Mouse (Mus musculus): Measurements from ENCODE around the gene Tex44.

The Tex44 gene

DNA sequence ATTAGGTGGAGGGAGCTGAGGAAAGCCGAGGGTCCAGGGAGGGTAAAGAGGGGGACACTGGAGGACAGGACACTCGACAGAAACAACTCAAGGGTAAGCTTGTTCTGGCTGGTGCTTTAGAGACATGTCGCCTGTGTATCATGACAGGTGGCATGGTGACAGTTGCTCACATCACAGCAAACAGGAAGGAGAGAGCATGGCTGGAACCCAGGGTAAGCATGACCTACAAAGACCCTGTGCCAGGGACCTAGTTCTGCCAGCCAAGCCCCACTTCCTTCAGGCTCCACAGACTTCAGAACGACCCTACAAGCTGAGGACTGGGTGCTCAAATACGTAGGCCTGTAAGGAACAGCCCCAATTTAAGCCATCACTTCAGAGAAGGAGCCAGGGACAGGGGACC lies 2.2 kb upstream of the Tex44 start:
- DNase-seq (ENCODE audit: low read depth, low spot score): no peak

GRCm38 (mm10) chr1:86424336-86424735 lies 1.8 kb upstream of the Tex44 start:
- DNase-seq (ENCODE audit: low read depth, low spot score): no peak

- DNase-seq (ENCODE audit: low read depth, low spot score): no peak
Measured at GRCm38 (mm10) chr1:86424835-86425547, 1.1 kb upstream of the Tex44 start.

GRCm38 (mm10) chr1:86430056-86430455 lies 3.9 kb downstream of the Tex44 start:
- peak; percentile 64 for DNase-seq (ENCODE audit: low read depth, low spot score)

GRCm38 (mm10) chr1:86432778-86433177 lies 6.6 kb downstream of the Tex44 start:
- no peak for DNase-seq (ENCODE audit: low read depth, low spot score)

DNA sequence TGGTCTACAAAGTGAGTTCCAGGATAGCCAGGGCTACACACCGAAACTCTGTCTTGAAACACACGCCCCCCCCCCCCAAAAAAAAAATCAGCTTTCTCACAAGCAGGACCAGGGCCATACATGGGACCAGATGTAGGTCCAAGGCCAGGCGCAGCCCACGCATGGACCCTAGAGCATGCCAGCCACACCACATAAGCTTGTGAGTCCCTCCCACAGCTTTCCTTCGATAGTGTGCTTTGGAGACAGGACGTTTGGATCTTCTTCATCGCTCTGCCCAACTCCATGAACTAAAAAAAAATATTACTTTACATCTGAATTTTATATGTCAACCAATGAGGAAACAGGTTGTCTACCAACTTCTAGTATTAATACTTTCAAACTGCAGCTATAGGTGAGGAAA lies 7.2 kb downstream of the Tex44 start:
- no peak for DNase-seq (ENCODE audit: low read depth, low spot score)

GRCm38 (mm10) chr1:86434001-86434400 lies 7.9 kb downstream of the Tex44 start:
- peak; percentile 55 for DNase-seq (ENCODE audit: low read depth, low spot score)

- peak; percentile 98 for DNase-seq (ENCODE audit: low read depth, low spot score)
Measured at GRCm38 (mm10) chr1:86434439-86435201, 8.5 kb downstream of the Tex44 start.

GRCm38 (mm10) chr1:86435302-86435821 lies 9.2 kb downstream of the Tex44 start:
- DNase-seq (ENCODE audit: low read depth, low spot score): peak; percentile 85

- no peak for DNase-seq (ENCODE audit: low read depth, low spot score)
Measured at GRCm38 (mm10) chr1:86437219-86438013, 11.3 kb downstream of the Tex44 start.

DNA sequence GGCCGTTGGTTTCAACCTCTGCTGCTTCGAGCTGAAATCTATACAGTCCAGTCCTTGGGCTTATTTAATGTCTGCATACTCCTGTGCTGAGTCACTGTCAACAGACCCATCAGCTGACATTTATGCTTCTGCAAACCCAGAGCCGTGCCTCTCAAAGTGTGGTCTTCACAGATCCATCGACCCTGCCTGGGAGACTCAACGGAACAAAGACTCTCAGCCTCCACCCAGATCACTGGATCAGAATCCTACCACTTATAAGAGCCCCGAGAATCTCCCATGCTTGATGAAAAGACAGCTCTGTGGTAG lies 11.8 kb downstream of the Tex44 start:
- DNase-seq (ENCODE audit: low read depth, low spot score): no peak

GRCm38 (mm10) chr1:86438501-86438900 lies 12.4 kb downstream of the Tex44 start:
- no peak for DNase-seq (ENCODE audit: low read depth, low spot score)

DNA sequence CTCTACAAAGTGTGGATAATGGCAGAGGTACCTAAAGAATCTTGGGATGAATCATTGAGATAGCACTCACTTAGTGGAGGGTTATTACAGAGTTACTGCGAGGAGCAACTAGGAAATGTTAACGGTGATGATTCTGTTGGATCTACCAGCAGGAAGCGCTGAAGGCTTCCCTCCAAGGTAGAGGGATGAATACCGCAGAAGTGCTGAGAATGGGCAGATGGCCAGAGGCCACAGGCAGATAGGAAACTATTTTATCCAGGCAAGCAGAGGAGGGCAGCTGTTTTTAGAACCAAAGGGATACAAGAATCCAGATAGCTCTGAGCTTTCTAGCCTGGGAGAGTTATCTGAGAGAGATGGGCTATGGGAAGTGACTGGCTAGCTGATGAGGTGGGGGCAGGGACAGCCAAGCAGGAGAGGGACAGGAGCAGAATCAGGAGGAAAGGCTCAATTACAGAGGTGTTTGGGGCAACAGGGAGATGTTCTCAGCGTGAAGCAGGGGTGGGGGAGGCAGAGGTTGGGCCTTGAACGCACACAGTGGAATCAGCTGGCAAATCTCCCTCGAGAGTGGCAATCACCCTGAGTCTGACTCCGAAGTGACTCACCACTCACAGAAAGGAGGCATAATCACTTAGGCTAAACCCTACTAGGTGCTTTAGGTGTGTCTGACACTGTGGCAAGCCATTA lies 13.5 kb downstream of the Tex44 start:
- no peak for DNase-seq (ENCODE audit: low read depth, low spot score)

DNA sequence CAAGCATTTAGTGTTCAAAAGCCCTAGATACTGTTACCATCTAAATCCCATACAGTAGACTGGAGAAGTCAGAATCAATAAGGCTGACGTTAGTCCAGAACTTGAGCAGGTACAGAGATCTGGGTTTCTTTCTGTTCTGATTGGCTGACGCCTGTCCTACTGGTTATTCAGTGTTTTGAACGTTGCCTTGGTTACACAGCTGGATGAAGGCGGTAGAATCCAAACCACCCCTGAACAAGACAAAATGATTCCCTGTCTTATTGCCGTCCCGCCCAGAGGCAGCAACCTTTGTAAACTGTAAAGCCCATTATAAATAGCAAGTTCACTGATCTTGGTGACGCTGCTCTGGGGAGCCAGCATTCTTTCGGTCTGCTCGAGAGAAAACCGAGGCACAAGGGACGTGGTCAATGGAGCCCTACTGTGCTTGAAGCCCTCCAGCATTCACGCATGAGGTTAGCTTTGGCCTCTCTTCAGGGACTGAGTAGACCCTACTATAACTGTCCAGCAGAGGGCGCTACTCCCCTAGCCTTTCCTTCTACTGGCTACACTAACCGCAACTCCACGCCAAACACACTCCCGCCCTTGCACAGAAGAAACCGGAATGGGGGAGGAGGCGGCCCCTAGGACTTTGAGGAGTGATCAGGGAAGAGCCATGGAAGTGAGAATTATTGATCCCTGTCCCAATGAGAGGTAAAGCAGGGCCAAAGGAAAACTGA lies 14.2 kb downstream of the Tex44 start:
- DNase-seq (ENCODE audit: low read depth, low spot score): peak; percentile 90

DNA sequence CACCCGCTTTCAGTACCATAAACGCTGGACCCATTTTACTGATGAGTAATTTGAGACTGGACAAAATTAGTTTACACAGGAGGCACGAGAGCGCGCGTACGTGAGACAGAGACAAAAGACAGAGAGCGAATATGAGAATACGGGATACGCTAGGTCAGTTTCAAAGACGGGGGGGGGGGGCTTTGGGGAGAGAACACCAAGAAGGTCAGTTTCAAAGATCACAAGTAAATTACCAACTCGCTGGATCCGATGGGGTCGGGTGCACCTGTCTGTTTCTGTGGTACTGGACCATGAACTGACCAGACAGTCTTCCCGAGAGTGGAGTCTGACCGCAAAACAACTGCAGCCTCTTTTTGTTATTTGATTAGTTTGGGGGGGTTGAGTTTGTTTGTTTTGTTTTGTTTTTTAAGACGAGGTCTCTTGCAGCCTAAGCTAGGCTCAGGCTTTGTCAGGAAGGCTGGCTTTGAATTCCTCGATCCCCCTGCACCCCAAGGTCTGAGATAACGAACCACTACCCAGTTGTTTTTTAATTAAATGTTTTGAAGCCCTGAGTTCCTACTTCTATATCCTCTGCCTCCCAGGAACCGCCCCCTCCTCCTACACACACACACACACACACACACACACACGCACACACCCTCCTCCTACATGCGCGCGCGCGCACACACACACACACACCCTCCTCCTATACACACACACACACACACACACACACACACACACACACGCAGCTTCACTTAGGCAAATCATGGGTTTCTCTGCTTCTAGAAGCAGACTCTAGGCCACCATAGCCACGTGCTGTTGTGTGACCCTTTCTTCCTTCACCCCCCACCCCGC lies 15.0 kb downstream of the Tex44 start:
- DNase-seq (ENCODE audit: low read depth, low spot score): peak; percentile 59

- no peak for DNase-seq (ENCODE audit: low read depth, low spot score)
Measured at GRCm38 (mm10) chr1:86441724-86441979, 15.5 kb downstream of the Tex44 start.

DNA sequence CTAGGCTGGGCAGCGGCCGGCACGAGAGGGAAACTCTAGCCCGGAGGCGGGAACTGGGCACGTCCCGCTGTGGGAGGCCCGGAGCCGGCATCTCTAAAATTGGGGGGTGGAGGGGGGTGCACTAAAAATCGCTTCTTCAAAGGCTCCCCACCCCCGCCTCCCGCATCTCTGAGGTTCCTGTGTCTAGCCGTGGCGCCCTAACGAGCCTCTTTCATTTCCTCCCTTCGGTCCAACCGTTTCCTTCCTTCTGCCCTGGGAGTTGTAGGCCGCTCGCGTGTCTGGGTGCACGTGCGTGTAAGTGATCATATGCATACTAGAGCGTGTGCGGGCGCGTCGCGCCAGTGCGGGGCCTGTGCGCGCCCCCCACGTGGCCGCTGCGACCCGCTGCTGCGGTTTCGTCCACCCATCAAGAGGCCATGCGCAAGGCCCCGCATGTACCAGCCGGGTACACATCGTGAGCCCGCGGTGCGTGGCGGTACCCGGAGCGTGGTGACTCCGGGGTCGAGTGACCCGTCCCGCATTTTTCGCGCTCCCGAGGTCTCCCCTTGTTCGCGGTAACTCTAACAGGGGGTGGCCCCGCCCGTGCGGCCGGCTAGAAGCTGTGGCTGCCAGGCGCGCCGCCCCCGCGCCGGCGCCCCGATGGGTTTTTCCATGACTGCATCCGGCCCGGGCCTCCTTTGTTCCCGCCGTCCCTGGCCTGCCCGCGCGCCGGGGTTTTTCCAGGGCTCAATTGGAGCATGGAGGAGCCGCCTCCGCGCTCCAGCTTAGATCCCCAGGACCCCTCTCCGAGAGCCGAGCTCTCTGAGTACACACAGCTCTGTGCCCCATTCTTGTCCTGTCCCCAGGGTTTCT lies 16.1 kb downstream of the Tex44 start:
- DNase-seq (ENCODE audit: low read depth, low spot score): peak; percentile 81

DNA sequence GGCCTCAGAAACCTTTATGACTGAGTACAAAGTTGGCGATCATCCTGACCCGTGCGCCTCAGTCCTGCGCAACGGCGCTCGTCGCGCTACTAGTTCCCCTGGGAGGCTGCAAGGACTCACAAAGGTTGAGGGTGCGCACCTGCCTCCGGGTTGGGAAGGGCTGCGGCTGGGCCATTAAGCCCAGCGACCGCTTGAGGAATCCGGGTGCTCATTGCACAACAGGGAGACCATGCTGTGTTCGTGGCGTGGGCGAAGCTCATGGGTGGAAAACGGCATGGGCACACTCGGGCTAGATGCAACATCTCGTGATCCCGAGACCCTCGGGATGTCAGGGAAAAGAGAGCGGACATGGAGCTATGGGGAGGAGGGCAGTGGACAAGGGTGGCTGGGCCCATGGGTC lies 16.7 kb downstream of the Tex44 start:
- no peak for DNase-seq (ENCODE audit: low read depth, low spot score)

DNA sequence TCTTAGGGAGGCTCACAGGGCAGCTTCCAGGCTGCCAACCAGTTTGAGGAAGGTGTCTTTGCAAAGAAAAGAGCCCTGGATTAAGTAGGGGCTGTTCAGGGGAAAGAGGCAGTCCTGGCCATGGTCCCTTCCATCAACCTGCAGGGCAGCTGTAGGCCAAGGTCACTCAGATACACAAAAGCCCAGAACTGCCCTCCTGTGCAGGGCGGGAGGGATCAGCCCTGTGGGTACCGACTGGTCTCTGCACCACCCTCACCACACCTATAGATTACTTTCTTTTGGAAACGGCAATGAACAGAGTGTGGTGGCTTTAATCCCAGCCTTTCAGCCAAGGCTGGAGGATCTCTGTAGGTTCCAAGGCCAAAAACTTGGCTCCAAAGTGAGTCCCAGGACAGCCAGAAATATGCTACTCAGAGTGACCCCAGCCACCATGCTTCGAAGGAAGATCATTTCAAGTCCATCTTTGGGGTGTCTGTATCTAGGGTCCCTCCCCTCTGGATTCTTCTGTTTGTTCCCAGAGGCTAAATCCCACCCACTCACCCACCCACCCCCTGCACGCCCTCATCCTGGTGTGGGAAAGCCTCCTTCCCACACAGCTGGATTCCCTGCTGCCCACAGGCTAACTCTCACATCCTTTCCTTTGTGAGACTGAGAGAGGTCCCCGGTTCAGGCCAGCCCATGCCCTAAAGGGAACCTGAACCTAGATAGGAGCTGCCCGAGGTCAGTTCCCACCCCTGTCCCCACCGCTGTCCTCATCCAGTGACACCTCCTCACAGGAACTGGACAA lies 17.4 kb downstream of the Tex44 start:
- DNase-seq (ENCODE audit: low read depth, low spot score): no peak

All from telencephalon, adult 2 months (tissue).